Mouse (Mus musculus) right cerebral cortex, adult 2 months (tissue): ENCODE results near the gene Rnasek.

Source experiments
- DNase-seq, 2 experiments: peaks; one replicate each; pipeline ENCODE4 v3.0.0; 2021 to 2022; ENCODE audit warnings: low spot score in 2 of 2

Gene Rnasek

DNA sequence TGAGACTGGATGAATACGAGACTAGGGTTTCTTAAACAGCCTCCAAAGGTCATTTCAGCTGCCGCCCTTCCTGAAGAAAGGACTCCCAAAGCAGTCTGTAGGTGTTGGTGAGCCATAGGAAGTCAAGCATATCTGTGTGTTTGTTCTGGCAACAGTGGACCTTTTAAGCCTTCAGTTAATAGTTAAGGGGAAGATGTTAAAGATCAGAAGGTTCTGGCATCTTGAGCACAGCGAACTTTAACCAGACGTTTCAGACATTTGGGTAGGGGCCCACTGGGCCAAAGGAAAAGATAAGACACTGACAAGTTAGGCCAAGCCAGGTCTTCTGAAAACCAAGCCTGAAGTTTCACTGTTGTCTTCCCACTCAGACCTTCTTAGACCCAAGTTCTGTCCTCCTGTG is 21.6 kb downstream of the Rnasek start:
- DNase-seq: no peak

DNA sequence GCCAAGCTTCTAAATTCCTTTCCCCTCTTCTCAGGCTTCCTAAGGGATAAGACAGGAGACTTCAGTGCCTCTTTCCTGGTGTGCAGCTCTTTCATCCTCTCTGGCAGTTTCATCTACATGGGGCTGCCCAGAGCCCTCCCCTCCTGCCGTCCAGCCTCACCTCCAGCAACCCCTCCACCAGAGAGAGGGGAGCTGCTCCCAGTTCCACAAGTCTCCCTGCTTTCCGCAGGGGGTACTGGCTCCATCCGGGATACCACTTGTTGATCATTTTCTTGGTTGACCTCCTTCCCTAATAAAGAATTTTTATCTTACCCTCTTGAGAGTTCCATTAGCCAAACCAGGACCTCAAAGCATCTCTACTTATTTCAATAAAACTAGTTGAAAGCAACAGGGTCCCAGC is 23.5 kb downstream of the Rnasek start:
- no peak for DNase-seq

DNA sequence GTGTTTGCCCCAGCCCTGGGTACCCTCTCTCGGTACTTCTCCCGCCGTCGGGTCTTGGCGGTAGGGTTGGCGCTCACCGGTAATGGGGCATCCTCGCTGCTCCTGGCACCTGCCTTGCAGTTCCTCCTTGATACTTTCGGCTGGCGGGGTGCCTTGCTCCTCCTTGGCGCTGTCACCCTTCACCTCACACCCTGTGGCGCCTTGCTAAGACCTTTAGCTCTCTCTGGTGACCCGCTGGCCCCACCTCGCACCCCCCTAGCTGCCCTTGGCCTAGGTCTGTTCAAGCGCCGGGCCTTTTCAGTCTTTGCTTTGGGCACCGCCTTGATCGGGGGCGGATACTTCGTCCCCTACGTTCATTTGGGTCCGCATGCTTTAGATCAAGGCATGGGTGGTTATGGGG is 24.3 kb downstream of the Rnasek start:
- no peak for DNase-seq

DNA sequence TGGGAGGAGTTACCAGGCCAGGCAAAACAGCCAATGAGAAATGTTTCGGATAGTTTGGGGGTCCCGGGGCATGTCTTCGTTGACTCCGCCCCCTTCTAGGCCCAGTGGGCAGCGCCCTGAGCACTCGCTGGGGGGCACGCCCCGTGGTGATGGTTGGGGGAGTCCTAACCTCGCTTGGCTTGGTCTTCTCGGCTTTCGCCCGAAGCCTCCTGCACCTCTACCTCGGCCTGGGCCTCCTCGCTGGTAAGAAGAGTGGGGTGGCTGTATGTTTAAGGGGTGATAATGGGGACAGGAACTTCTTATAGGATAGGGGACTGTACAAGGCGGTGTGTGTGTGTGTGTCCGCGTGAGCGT is 24.8 kb downstream of the Rnasek start:
- no peak for DNase-seq

DNA sequence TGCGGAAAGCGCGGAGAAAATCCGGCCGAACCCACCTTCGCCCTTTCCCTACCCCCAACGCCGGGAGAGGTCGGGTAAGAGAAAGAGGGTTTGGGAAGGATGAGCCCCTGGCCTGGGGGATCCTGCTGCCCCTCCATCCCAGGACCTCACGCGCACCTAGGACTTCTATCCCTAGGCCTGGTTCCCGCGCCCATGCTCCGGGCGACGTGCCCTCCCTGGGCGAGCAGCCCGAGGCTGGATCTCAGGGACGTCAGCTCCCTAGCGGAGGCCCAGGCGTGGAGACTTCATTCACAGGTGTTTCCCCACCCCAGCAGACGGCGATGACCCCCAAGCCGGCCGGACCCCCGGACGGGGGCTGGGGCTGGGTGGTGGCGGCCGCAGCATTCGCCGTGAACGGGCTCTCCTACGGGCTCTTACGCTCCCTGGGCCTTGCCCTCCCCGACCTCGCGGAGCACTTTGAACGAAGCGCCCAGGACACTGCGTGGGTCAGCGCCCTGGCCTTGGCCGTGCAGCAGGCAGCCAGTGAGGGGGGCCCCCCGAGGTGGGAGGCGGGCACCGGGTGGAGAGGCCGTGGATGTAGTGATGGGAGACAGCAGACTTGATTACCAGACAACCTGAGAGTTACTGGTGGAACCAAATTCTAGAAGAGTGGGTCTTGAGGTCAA is 25.3 kb downstream of the Rnasek start:
- no peak for DNase-seq

DNA sequence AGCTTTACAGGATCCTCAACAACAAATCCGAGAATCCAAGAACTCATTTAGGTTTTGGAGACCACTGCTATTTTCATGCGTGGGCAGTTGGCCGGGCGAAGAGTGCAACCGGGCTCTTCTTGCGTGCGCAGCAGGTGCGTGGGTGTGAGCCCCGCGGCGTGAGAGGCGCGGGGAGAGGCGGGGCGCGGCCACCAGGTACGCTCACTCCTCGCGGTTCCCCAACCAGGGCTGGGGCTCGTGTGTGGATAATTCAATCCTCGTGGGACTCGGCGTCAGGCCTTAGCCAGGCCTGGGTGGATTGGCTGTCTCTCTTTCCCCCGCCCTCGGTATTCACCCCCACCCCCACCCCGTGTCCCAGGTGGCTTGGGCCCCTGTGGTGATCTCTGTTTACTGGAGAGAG is 25.9 kb downstream of the Rnasek start:
- DNase-seq: no peak

DNA sequence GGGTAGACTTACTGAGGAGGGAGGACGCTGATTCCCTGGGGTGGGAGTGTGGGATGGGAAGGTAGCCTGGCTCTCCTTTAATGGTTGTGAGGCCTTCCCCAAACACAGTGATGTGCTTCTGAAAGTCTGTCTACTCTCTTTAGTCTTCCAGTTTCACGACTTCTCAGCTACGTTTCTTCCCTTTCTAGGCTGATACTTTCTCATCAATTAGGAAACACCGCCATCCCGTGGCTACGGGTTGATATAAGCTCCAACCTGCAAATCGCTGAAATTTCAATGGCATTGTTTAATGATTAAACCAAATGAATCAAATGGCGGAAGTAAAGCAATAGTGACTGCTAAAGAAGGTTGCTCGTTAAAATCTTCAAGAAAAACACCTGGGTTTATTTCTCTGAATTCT is 26.7 kb downstream of the Rnasek start:
- peak in 1 of 2 experiments; percentile 85 for DNase-seq

DNA sequence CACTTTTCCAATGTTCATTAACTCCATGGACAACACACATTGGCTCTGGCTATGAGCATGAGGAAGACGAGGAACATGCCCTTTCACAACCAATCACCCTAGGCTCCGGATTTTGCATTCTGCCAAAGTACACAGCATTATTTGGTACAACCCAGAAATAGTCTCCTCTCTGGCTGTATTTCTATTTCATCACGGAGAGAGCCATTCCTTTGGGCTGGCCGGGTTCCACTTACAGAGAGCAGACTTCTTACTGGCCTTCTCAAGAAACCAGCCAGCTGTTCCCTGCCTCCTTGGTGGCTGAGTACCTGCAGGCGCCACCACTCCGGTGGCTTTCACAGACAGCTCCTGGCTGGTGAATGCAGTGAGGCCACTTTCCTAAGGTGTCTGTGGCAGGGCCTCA is 27.2 kb downstream of the Rnasek start, which contains the start of gene Slc16a11:
Gene Slc16a11, plus strand, starts transcription at position 330 of the 400 bp plus-strand sequence.
- no peak for DNase-seq

DNA sequence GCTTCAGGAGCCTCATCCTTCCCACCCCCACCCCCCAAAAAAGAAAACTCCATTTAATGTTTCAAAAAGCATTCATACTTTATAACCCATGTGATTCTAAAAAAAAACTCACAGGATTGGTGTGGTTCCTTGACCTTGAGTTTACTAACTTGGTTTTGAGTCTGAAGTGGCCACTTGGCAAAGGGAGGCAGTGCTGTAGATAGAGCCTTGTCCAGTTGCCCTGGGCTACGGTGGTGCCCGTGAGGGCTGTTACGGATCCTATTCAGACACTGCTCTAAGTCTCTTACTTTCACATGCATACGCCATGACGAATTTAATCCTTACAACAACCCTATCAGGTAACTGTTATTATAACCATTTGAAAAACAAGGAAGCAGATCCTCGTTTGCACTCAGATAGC is 27.7 kb downstream of the Rnasek start:
- DNase-seq: no peak

DNA sequence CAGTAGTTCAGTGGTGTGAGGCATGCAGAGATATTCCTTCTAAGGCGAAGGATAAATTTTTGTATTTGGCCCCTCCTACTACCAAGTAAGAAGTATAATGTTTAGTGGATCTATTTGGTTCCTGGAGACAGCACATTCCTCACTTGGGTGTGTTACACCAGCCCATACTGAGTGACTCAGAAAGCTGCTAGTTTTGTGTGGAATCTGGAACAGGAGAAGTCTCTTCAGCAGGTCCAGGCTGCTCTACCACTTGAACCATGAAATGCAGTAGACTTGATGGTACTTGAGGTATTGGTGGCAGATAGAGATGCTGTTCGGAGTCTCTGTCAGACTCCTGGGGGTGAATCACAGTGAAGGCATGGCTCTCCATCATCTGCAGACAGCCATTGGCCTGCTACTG is 29.0 kb downstream of the Rnasek start:
- DNase-seq: no peak

DNA sequence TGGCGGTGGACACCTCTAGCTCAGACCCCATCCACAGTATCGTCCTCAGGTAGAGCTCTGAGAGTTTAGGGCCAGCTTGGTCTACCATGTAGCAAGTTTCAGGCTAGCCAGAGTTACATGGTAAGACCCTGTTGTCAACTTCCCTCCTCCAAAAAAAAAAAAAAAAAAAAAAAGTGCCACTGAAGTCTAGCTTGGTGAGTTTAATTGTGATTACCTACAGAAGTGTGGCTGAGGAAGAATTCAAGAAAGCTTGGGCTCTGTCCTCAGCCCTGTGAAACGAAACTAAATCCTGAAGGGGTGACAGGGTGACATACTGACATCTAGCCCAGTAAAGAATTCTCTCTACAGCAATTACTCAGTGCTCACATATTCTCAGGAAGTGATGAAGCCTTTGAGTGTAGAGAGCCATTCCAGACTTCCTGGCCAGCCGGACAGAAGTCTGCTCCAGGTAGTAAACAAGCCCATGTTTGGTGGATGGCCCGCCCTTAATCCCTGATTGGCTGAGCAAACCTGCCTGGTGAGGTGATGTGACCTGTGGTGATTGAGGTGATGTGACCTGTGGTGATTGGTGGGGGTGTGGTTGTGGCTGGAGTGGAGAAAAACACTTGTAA is 30.8 kb downstream of the Rnasek start:
- DNase-seq: no peak

DNA sequence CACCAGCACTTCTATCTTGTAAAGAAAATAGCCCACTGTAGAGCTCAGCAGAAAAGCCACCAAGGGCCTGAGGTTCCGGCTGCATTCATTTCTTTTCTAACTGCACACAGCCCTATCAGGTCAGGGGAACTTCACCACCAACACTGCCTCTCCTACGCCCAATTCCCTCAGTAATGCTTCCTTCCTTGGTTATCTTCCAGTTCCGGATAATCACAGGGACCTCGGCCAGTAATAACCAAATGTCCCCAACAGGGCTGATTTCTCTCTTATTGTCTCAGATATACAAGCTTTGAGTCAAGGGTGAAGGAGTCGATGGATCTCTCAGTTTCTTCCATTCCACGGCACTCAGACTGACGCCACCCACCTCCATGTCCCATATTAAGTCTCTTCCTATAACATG is 32.4 kb downstream of the Rnasek start:
- DNase-seq: no peak

DNA sequence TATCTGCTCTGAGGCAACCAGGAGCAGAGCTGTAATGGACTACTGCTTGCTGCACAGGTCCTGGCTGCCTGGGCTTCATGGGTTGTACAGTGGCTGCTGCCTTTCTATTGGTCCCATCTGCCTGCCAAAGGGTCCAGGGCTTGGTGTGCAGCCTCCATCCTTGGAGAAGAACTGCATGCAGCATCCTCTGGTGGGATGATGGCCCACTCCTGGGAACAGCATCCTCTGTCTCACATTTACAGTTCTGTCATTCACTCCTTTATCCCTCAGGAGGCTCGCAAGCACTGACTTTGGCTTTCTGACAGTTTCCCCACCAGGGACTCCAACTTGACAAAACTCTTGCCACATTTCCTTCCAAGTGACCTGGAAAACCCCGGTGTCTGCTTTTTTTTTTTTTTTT is 32.8 kb downstream of the Rnasek start:
- no peak for DNase-seq

DNA sequence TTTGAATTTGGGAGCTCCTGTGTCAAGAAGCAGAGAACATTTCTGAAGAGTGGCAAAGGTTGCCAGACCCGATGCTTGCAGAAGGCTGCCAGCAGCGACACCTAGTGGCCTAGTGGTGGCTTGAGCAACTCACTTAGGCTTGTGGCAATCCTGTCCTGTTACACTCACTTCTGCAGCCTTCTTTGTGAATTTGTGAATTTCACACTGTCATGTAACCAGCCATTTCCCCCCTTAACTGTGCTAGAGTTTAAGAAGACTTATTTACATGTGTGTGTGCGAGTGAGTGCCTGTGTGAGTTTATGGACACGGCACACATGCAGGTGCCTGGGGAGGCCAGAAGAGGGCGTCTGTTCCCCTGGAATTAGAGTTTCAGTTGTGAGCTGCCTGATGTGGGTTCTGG is 38.0 kb downstream of the Rnasek start:
- peak; percentile 78 to 79 for DNase-seq

DNA sequence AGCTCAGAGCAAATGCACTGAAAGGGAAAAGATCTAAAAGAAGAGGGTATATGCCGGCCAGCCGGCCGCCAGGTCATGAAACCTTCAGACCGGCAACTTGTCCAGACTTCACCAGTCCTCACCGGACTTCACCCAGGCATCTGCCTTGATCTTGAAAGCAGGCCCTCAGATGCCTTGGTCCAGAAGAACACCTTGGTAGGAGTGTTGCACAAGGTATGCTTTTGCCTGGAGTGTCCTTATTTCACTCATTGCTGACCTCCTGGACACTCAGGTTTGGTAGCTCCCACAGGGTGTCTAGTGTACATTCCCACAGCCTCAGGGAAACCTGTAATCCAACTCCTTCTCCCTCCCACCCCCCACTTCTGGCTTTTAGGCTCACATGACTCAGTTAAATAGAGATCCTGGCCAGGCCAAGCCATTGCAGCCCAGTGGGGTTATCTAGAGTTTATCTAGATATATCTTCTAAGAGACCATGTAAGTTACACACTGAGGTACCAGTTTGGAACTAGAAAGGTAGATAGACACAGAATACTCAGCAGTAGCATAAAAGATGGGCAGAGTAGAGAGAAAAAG is 39.5 kb downstream of the Rnasek start:
- DNase-seq: no peak

DNA sequence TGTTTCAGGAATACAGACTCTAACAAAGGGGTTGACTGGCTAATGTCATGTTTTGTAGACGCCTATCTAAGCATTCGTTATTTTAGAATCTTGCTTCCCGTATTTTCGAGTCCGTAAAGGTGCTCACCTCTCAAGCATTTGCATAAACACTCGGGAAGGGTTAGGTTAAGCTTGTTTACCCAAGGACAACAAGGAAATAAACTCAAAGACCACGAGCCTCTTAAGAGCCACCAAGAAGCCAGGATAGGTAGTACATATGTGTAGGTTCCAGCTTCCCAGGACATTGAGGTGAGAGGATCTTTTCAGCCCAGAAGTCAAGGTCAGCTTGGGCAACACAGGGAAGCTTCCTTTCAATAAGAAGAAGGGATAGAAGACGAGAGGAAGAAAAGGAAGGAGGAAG is 40.5 kb downstream of the Rnasek start:
- DNase-seq: no peak

DNA sequence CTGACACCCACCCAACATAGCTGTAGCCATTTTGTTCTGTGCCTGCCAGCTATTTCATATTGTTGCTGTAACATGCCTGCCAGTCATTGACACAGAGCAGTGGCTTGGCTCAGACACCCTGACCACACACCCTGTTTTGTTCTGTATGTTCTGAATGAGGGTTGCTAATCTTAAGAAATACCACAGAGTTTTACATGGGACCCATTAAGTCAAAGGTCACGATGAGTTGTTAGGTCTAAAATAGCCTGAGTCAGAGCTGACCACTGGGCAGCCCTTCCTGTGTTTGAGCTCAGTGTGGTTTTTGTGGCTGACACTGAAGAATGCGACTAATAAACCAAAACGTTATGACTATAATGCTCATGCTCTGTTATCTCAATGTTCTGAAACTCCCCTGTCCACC is 41.3 kb downstream of the Rnasek start:
- DNase-seq: no peak

DNA sequence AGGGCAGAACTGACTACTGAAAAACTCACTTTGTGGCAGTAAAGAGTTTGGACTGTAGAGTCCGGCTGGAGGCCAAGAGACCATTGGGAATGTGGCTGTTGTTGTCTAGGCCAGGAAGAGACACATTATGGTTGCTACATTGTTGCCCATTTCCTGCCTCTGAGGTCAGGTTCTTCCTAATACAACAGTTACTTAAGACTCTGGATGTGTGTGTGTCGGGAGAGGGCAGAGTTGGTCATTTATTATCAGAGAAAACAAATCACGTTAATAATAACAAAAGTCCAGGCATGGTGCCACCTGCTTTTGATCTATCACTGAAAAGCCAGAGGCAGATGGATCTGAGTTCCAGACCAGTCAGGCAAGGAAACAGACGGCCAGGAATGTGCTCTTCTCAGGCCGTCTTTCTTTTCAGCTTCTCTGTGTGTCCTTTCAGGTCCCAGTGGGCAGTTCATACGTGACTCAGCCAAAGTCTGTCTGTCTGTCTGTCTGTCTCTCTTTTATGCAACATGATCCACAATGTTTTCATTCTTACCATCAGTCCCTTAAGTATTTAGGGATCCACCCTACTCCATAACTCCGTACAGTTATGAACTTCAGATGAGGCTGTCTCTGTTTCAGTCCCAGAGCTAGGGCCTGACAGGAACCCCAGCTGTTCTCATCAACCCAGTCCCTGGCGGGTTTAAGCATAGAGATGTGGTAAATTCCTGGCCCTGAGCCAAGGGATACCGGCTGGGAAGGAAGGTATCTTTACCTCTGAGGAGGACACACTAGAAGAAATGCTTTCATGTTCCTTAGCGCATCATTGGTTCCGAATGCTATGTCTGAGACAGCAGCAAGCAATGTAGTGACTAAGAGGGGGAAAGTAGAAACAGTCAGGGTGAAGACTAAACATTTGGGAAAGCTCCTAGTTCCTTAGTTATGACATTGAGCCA is 46.0 kb downstream of the Rnasek start:
- DNase-seq: no peak

DNA sequence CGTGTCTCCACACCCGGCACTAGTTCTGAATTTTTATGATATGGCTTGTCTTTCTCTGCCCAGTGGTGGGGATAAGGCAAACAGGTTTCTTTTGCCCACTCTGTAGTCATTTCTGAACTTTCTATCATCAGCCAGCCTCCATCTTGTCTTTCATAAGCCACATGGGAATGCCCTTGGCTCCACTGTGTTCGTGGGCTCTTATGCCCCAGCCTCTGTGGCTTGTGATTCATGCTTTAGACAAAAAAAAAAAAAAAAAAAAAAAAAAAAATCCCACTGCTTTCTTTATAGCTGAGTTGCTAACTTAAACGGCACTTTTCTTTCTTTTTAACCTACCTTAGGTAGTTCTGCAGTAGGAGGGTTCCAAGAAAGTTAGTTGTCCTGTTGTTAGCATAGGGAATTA is 47.5 kb downstream of the Rnasek start:
- DNase-seq: no peak

DNA sequence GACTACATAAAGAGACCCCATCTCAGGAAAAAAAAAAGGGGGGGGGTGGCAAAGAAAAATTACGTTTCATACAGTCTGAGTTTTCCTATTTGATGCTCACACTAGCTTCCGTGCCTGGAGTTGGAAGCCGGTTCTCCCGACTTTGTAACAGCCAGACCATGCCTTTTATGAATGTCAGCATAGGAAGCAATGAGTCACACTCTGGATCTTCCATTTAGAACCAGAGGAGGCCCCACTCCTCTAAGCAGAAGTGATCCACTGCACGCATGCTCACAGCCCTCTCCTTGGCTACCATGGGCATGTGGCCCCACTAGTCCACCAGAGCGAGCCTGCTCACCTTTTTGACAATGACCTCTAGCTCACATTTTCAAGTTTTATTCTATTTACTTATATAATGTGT is 48.5 kb downstream of the Rnasek start:
- DNase-seq: no peak

DNA sequence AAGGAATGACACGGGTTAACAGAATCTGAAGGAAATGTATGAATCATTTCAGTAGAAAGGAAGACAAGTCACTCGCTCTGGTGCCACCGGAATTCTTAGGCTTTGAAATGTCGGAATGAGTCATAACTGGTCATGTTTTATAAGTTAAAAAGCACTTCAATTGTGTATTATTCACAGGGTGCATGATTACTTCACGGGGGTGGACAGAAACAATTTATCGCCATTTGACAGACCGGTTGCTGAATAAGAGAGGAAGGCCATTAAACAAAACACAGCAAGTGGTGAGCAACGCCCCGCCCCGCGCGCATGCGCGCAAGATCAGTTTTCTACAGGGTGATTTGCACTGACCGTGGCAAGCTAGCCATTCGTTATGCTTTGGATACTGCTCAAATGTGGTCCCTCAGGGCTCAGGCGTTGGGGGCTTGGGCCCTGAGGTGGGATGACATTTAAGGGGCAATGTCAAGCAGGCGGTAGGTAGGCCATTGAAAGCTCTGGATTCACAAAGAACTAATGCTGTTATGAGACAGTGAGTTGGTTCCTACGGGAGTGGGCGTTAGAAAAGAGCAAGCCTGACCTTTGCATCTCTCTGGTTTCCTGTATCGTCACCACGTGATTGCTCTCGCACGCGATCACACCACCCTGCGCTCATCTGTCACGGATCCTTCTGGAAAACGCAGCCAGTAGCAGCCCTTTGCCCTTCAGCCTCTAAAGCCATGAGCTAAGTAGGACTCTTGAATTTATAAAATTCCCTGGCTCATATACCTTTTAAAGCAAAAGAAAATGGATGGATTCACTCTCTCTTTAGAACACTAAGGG is 50.1 kb downstream of the Rnasek start:
- no peak for DNase-seq
